Mouse (Mus musculus): ENCODE data around the gene Serac1.

DNA sequence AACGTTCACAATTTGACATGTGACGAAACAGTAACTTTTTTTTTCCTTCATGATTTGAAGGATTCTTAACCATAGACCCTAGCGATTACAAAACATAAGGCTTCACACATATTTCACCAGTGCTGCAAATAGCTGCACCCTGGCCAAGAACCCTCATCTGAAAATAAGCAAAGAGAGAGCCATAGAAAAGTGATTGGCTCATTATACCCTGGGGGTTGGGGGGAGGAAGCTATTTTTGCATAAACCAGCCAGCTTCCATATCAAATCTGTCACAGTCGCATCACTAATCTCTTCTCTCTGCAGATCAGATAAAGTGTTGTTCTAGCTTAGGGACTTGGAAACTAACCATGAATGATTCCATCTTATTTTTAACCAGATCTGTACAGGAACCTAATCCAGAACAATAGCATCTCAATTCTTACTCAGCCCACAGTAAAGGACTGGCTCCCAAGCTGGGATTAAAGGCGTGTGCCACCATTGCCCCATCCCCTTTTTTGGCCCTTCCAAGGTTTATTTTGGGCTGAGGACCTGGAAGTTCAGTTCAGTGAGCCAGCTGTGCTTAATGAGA, 3.9 kb upstream of the Serac1 start:
- TF ChIP-seq EP300 (IDR thresholded peaks at IDR 0.05; ENCODE audit: low read depth) (no peak), CTCF (IDR thresholded peaks at IDR 0.05; ENCODE audit: low read depth) (no peak)

All from liver, embryonic 14.5 days (tissue).